Mouse (Mus musculus): ENCODE data around the gene Cactin. TPM values are rescaled to one million over a fixed set of nuclear protein-coding genes. Genes with fewer than 3 reads are reported as not detected.

Gene Cactin
- polyA plus RNA-seq, 1 experiment from 2014 or later, result 30.5 TPM

GRCm38 (mm10) chr10:81358841-81359240 is 37.9 kb downstream of the Cactin start:
- H3K27ac ChIP-seq (replicated peaks; ENCODE audit: low read depth, low read length), result no peak overlapping the region
- H3K9me3 ChIP-seq (replicated peaks; ENCODE audit: control insufficient read depth, low read length), result no peaks in the 10 kb centered on the region
- peaks cover 4% of the 10 kb centered on the region; the same call in 1 of the 2 replicates for H3K4me1 ChIP-seq (ENCODE audit: control insufficient read depth, insufficient read depth, low read length)
- no peak overlapping the region for H3K4me2 ChIP-seq (ENCODE audit: low read depth, low read length)
- DNase-seq (ENCODE audit: low spot score) (no peak), ATAC-seq (replicated peaks; ENCODE audit: insufficient number of reproducible peaks, low FRiP score, low TSS enrichment, low read depth) (no peak)
- 64% methylated on average over 1 of the region's 1 CpGs for WGBS
- H3K36me3 ChIP-seq (replicated peaks; ENCODE audit: control insufficient read depth, insufficient read depth, low read depth, low read length), result no peaks in the 10 kb centered on the region; the same call in 1 of the 2 replicates
- peaks cover 10% of the 10 kb centered on the region for H3K27me3 ChIP-seq (ENCODE audit: control insufficient read depth, insufficient read depth, low read length)
- H3K9ac ChIP-seq (replicated peaks; ENCODE audit: low read length), result no peak overlapping the region
- no peak overlapping the region for H3K4me3 ChIP-seq (ENCODE audit: low read depth, low read length)

GRCm38 (mm10) chr10:81360721-81361120 is 39.8 kb downstream of the Cactin start:
- no peak for DNase-seq (ENCODE audit: low spot score)
- Histone ChIP-seq H3K9me3 (replicated peaks; ENCODE audit: control insufficient read depth, low read length) (no peaks in the 10 kb centered on the region), H3K4me1 (ENCODE audit: control insufficient read depth, insufficient read depth, low read length) (peaks cover 11% of the 10 kb centered on the region), H3K36me3 (replicated peaks; ENCODE audit: control insufficient read depth, insufficient read depth, low read depth, low read length) (no peaks in the 10 kb centered on the region; the same call in 1 of the 2 replicates), H3K27me3 (ENCODE audit: control insufficient read depth, insufficient read depth, low read length) (peaks cover 20% of the 10 kb centered on the region), H3K27ac (replicated peaks; ENCODE audit: low read depth, low read length) (0 out of 2 replicates have a peak overlapping the region, but pooled peaks have one; percentile 35), H3K9ac (replicated peaks; ENCODE audit: low read length) (no peak overlapping the region), H3K4me3 (ENCODE audit: low read depth, low read length) (no peak overlapping the region), H3K4me2 (ENCODE audit: low read depth, low read length) (no peak overlapping the region)
- no peak for ATAC-seq (replicated peaks; ENCODE audit: insufficient number of reproducible peaks, low FRiP score, low TSS enrichment, low read depth)
- WGBS, result 73% methylated on average over 8 of the region's 8 CpGs

GRCm38 (mm10) chr10:81362336-81362949 is 41.5 kb downstream of the Cactin start:
- DNase-seq (ENCODE audit: low spot score) (peak; percentile 20), ATAC-seq (replicated peaks; ENCODE audit: insufficient number of reproducible peaks, low FRiP score, low TSS enrichment, low read depth) (no peak)
- Histone ChIP-seq H3K4me2 (ENCODE audit: low read depth, low read length) (peak overlapping the region; percentile 7; the same call in 1 of the 2 replicates), H3K27ac (replicated peaks; ENCODE audit: low read depth, low read length) (no peak overlapping the region), H3K4me3 (ENCODE audit: low read depth, low read length) (no peak overlapping the region), H3K9ac (replicated peaks; ENCODE audit: low read length) (no peak overlapping the region; the same call in 1 of the 2 replicates), H3K4me1 (ENCODE audit: control insufficient read depth, insufficient read depth, low read length) (peaks cover 11% of the 10 kb centered on the region), H3K27me3 (ENCODE audit: control insufficient read depth, insufficient read depth, low read length) (peaks cover 20% of the 10 kb centered on the region), H3K36me3 (replicated peaks; ENCODE audit: control insufficient read depth, insufficient read depth, low read depth, low read length) (no peaks in the 10 kb centered on the region; the same call in 1 of the 2 replicates), H3K9me3 (replicated peaks; ENCODE audit: control insufficient read depth, low read length) (no peaks in the 10 kb centered on the region)
- WGBS, result 75% methylated on average over 12 of the region's 12 CpGs

GRCm38 (mm10) chr10:81363436-81364346 is 42.8 kb downstream of the Cactin start:
- Histone ChIP-seq H3K36me3 (replicated peaks; ENCODE audit: control insufficient read depth, insufficient read depth, low read depth, low read length) (peaks cover 11% of the 10 kb centered on the region), H3K27me3 (ENCODE audit: control insufficient read depth, insufficient read depth, low read length) (peaks cover 20% of the 10 kb centered on the region), H3K4me3 (ENCODE audit: low read depth, low read length) (peak overlapping the region; percentile 26), H3K9ac (replicated peaks; ENCODE audit: low read length) (peak overlapping the region; percentile 39), H3K4me1 (ENCODE audit: control insufficient read depth, insufficient read depth, low read length) (peaks cover 11% of the 10 kb centered on the region), H3K27ac (replicated peaks; ENCODE audit: low read depth, low read length) (no peak overlapping the region), H3K4me2 (ENCODE audit: low read depth, low read length) (peak overlapping the region; percentile 59), H3K9me3 (replicated peaks; ENCODE audit: control insufficient read depth, low read length) (no peaks in the 10 kb centered on the region)
- DNase-seq (ENCODE audit: low spot score) (peak; percentile 14), ATAC-seq (replicated peaks; ENCODE audit: insufficient number of reproducible peaks, low FRiP score, low TSS enrichment, low read depth) (no peak)
- WGBS, result 9% methylated on average over 51 of the region's 54 CpGs

GRCm38 (mm10) chr10:81364666-81365065 is 43.8 kb downstream of the Cactin start:
- Histone ChIP-seq H3K27ac (replicated peaks; ENCODE audit: low read depth, low read length) (no peak overlapping the region), H3K9ac (replicated peaks; ENCODE audit: low read length) (0 out of 2 replicates have a peak overlapping the region, but pooled peaks have one; percentile 29), H3K9me3 (replicated peaks; ENCODE audit: control insufficient read depth, low read length) (no peaks in the 10 kb centered on the region), H3K4me3 (ENCODE audit: low read depth, low read length) (peak overlapping the region; percentile 26), H3K4me1 (ENCODE audit: control insufficient read depth, insufficient read depth, low read length) (peaks cover 11% of the 10 kb centered on the region), H3K27me3 (ENCODE audit: control insufficient read depth, insufficient read depth, low read length) (peaks cover 20% of the 10 kb centered on the region), H3K36me3 (replicated peaks; ENCODE audit: control insufficient read depth, insufficient read depth, low read depth, low read length) (peaks cover 16% of the 10 kb centered on the region), H3K4me2 (ENCODE audit: low read depth, low read length) (peak overlapping the region; percentile 29)
- 9% methylated on average over 28 of the region's 28 CpGs for WGBS
- DNase-seq (ENCODE audit: low spot score), result peak; percentile 11
- no peak for ATAC-seq (replicated peaks; ENCODE audit: insufficient number of reproducible peaks, low FRiP score, low TSS enrichment, low read depth)

GRCm38 (mm10) chr10:81365073-81365472 is 44.2 kb downstream of the Cactin start:
- Histone ChIP-seq H3K4me2 (ENCODE audit: low read depth, low read length) (no peak overlapping the region; the same call in 1 of the 2 replicates), H3K27me3 (ENCODE audit: control insufficient read depth, insufficient read depth, low read length) (peaks cover 20% of the 10 kb centered on the region), H3K4me1 (ENCODE audit: control insufficient read depth, insufficient read depth, low read length) (peaks cover 11% of the 10 kb centered on the region), H3K4me3 (ENCODE audit: low read depth, low read length) (no peak overlapping the region; the same call in 1 of the 2 replicates), H3K27ac (replicated peaks; ENCODE audit: low read depth, low read length) (no peak overlapping the region), H3K9me3 (replicated peaks; ENCODE audit: control insufficient read depth, low read length) (no peaks in the 10 kb centered on the region), H3K36me3 (replicated peaks; ENCODE audit: control insufficient read depth, insufficient read depth, low read depth, low read length) (peaks cover 16% of the 10 kb centered on the region), H3K9ac (replicated peaks; ENCODE audit: low read length) (no peak overlapping the region)
- no peak for ATAC-seq (replicated peaks; ENCODE audit: insufficient number of reproducible peaks, low FRiP score, low TSS enrichment, low read depth)
- DNase-seq (ENCODE audit: low spot score), result peak; percentile 31
- WGBS, result 35% methylated on average over 4 of the region's 4 CpGs

GRCm38 (mm10) chr10:81365672-81366476 is 45.0 kb downstream of the Cactin start, which contains the start of gene 4930404N11Rik:
4930404N11Rik (minus strand) TSS chr10:81365816.
- DNase-seq (ENCODE audit: low spot score) (peak; percentile 40), ATAC-seq (replicated peaks; ENCODE audit: insufficient number of reproducible peaks, low FRiP score, low TSS enrichment, low read depth) (peak; percentile 19; the same call in 1 of the 2 replicates)
- Histone ChIP-seq H3K4me1 (ENCODE audit: control insufficient read depth, insufficient read depth, low read length) (peaks cover 11% of the 10 kb centered on the region), H3K27me3 (ENCODE audit: control insufficient read depth, insufficient read depth, low read length) (peaks cover 20% of the 10 kb centered on the region), H3K9me3 (replicated peaks; ENCODE audit: control insufficient read depth, low read length) (no peaks in the 10 kb centered on the region), H3K4me2 (ENCODE audit: low read depth, low read length) (peak within 1 kb of the TSS; percentile 29), H3K27ac (replicated peaks; ENCODE audit: low read depth, low read length) (no peak within 1 kb of the TSS), H3K36me3 (replicated peaks; ENCODE audit: control insufficient read depth, insufficient read depth, low read depth, low read length) (peaks cover 21% of the 10 kb centered on the region), H3K4me3 (ENCODE audit: low read depth, low read length) (peak within 1 kb of the TSS; percentile 26), H3K9ac (replicated peaks; ENCODE audit: low read length) (0 out of 2 replicates have a peak within 1 kb of the TSS, but pooled peaks have one; percentile 29)
- WGBS, result 28% methylated on average over 12 of the region's 12 CpGs

Data from embryonic facial prominence, embryonic 11.5 days (tissue).